Mouse (Mus musculus): ENCODE measurements at regions not wholly inside any gene's neighbourhood (a gene's known extent, or its start where the extent isn't known, plus 50 kb on each side); places are given as distances from the start of the nearest gene placed in this dataset.

- 50% methylated on average over 5 of the region's 5 CpGs for WGBS
Observed at GRCm38 (mm10) chr11:19714211-19714610, 210.0 kb upstream of the Spred2 start.

GRCm38 (mm10) chr11:19714888-19715595 lies 209.1 kb upstream of the Spred2 start:
- H3K36me3 ChIP-seq (replicated peaks) = no peaks in the 10 kb centered on the region
- H3K9me3 ChIP-seq = peaks cover 6% of the 10 kb centered on the region; the same call in 1 of the 2 replicates
- no peaks in the 10 kb centered on the region for H3K27me3 ChIP-seq (ENCODE audit: poor library complexity, severe bottlenecking)
- no peak overlapping the region for H3K27ac ChIP-seq
- 43% methylated on average over 8 of the region's 8 CpGs for WGBS
- H3K4me1 ChIP-seq = peaks cover 14% of the 10 kb centered on the region
- H3K4me3 ChIP-seq = no peak overlapping the region
- no peak for DNase-seq (ENCODE audit: extremely low spot score, low spot score)

More at GRCm38 (mm10) chr11:19714211-19714610, 210.0 kb upstream of the Spred2 start:
- H3K27me3 ChIP-seq (ENCODE audit: poor library complexity, severe bottlenecking) = no peaks in the 10 kb centered on the region
- peaks cover 14% of the 10 kb centered on the region for H3K4me1 ChIP-seq
- H3K27ac ChIP-seq = no peak overlapping the region
- DNase-seq (ENCODE audit: extremely low spot score, low spot score) = no peak
- no peaks in the 10 kb centered on the region for H3K36me3 ChIP-seq (replicated peaks)
- H3K4me3 ChIP-seq = no peak overlapping the region
- peaks cover 2% of the 10 kb centered on the region; the same call in 1 of the 2 replicates for H3K9me3 ChIP-seq

- DNase-seq (ENCODE audit: extremely low spot score, low spot score) = no peak
- WGBS = 93% methylated on average over 9 of the region's 9 CpGs
- Histone ChIP-seq H3K27ac (no peak overlapping the region), H3K4me1 (peaks cover 14% of the 10 kb centered on the region), H3K4me3 (no peak overlapping the region), H3K27me3 (ENCODE audit: poor library complexity, severe bottlenecking) (no peaks in the 10 kb centered on the region), H3K9me3 (peaks cover 6% of the 10 kb centered on the region; the same call in 1 of the 2 replicates), H3K36me3 (replicated peaks) (no peaks in the 10 kb centered on the region)
Observed at GRCm38 (mm10) chr11:19718165-19718564, 206.0 kb upstream of the Spred2 start.

- no peaks in the 10 kb centered on the region for H3K27me3 ChIP-seq (ENCODE audit: poor library complexity, severe bottlenecking)
- H3K27ac ChIP-seq = no peak overlapping the region
- peaks cover 6% of the 10 kb centered on the region; the same call in 1 of the 2 replicates for H3K9me3 ChIP-seq
- no peak for DNase-seq (ENCODE audit: extremely low spot score, low spot score)
- H3K4me3 ChIP-seq = no peak overlapping the region
- WGBS = 95% methylated on average over 8 of the region's 8 CpGs
- no peaks in the 10 kb centered on the region for H3K36me3 ChIP-seq (replicated peaks)
- H3K4me1 ChIP-seq = no peaks in the 10 kb centered on the region
Observed at GRCm38 (mm10) chr11:19729031-19729430, 195.1 kb upstream of the Spred2 start.

- 93% methylated on average over 5 of the region's 5 CpGs for WGBS
- Histone ChIP-seq H3K27me3 (ENCODE audit: poor library complexity, severe bottlenecking) (no peaks in the 10 kb centered on the region), H3K27ac (no peak overlapping the region), H3K4me3 (no peak overlapping the region), H3K4me1 (no peaks in the 10 kb centered on the region), H3K9me3 (peaks cover 6% of the 10 kb centered on the region; the same call in 1 of the 2 replicates), H3K36me3 (replicated peaks) (no peaks in the 10 kb centered on the region)
- DNase-seq (ENCODE audit: extremely low spot score, low spot score) = no peak
Observed at GRCm38 (mm10) chr11:19730747-19731146, 193.4 kb upstream of the Spred2 start.

- no peaks in the 10 kb centered on the region for H3K36me3 ChIP-seq (replicated peaks)
- 94% methylated on average over 7 of the region's 7 CpGs for WGBS
- H3K9me3 ChIP-seq = peaks cover 6% of the 10 kb centered on the region; the same call in 1 of the 2 replicates
- DNase-seq (ENCODE audit: extremely low spot score, low spot score) = no peak
- H3K27me3 ChIP-seq (ENCODE audit: poor library complexity, severe bottlenecking) = no peaks in the 10 kb centered on the region
- no peak overlapping the region for H3K27ac ChIP-seq
- H3K4me3 ChIP-seq = no peak overlapping the region
- H3K4me1 ChIP-seq = peaks cover 4% of the 10 kb centered on the region
Observed at GRCm38 (mm10) chr11:19736076-19736475, 188.1 kb upstream of the Spred2 start.

- DNase-seq (ENCODE audit: extremely low spot score, low spot score) = no peak
- Histone ChIP-seq H3K27ac (no peak overlapping the region), H3K27me3 (ENCODE audit: poor library complexity, severe bottlenecking) (no peaks in the 10 kb centered on the region), H3K4me1 (peaks cover 4% of the 10 kb centered on the region), H3K9me3 (peaks cover 6% of the 10 kb centered on the region), H3K4me3 (no peak overlapping the region), H3K36me3 (replicated peaks) (no peaks in the 10 kb centered on the region)
- WGBS = 78% methylated on average over 7 of the region's 7 CpGs
Observed at GRCm38 (mm10) chr11:19736926-19737325, 187.2 kb upstream of the Spred2 start.

GRCm38 (mm10) chr11:19737331-19737730 lies 186.8 kb upstream of the Spred2 start:
- Histone ChIP-seq H3K36me3 (replicated peaks) (no peaks in the 10 kb centered on the region), H3K27ac (no peak overlapping the region), H3K4me1 (peaks cover 4% of the 10 kb centered on the region), H3K9me3 (peaks cover 6% of the 10 kb centered on the region), H3K4me3 (no peak overlapping the region), H3K27me3 (ENCODE audit: poor library complexity, severe bottlenecking) (no peaks in the 10 kb centered on the region)
- 84% methylated on average over 5 of the region's 5 CpGs for WGBS
- no peak for DNase-seq (ENCODE audit: extremely low spot score, low spot score)

- Histone ChIP-seq H3K27me3 (ENCODE audit: poor library complexity, severe bottlenecking) (no peaks in the 10 kb centered on the region), H3K9me3 (peaks cover 6% of the 10 kb centered on the region), H3K4me3 (no peak overlapping the region), H3K4me1 (peaks cover 4% of the 10 kb centered on the region), H3K27ac (no peak overlapping the region), H3K36me3 (replicated peaks) (no peaks in the 10 kb centered on the region)
- WGBS = 81% methylated on average over 5 of the region's 5 CpGs
- DNase-seq (ENCODE audit: extremely low spot score, low spot score) = no peak
Observed at GRCm38 (mm10) chr11:19737807-19738206, 186.4 kb upstream of the Spred2 start.

- H3K9me3 ChIP-seq = no peaks in the 10 kb centered on the region; the same call in 1 of the 2 replicates
- no peaks in the 10 kb centered on the region for H3K36me3 ChIP-seq (replicated peaks)
- H3K4me1 ChIP-seq = peaks cover 4% of the 10 kb centered on the region
- no peaks in the 10 kb centered on the region for H3K27me3 ChIP-seq (ENCODE audit: poor library complexity, severe bottlenecking)
- no peak overlapping the region for H3K4me3 ChIP-seq
- no peak overlapping the region for H3K27ac ChIP-seq
- WGBS = 83% methylated on average over 9 of the region's 9 CpGs
- no peak for DNase-seq (ENCODE audit: extremely low spot score, low spot score)
Observed at GRCm38 (mm10) chr11:19739527-19740151, 184.5 kb upstream of the Spred2 start.

GRCm38 (mm10) chr11:19740562-19740961 lies 183.6 kb upstream of the Spred2 start:
- H3K36me3 ChIP-seq (replicated peaks) = no peaks in the 10 kb centered on the region
- H3K27me3 ChIP-seq (ENCODE audit: poor library complexity, severe bottlenecking) = no peaks in the 10 kb centered on the region
- no peak overlapping the region for H3K4me3 ChIP-seq
- H3K27ac ChIP-seq = no peak overlapping the region
- H3K9me3 ChIP-seq = no peaks in the 10 kb centered on the region; the same call in 1 of the 2 replicates
- H3K4me1 ChIP-seq = peaks cover 4% of the 10 kb centered on the region
- 86% methylated on average over 3 of the region's 3 CpGs for WGBS
- no peak for DNase-seq (ENCODE audit: extremely low spot score, low spot score)

- Histone ChIP-seq H3K27ac (no peak overlapping the region; the same call in 1 of the 2 replicates), H3K27me3 (ENCODE audit: poor library complexity, severe bottlenecking) (no peaks in the 10 kb centered on the region), H3K36me3 (replicated peaks) (no peaks in the 10 kb centered on the region), H3K4me3 (no peak overlapping the region), H3K9me3 (no peaks in the 10 kb centered on the region), H3K4me1 (peaks cover 12% of the 10 kb centered on the region)
- DNase-seq (ENCODE audit: extremely low spot score, low spot score) = no peak
- WGBS = 58% methylated on average over 11 of the region's 11 CpGs
Observed at GRCm38 (mm10) chr11:19747097-19747972, 176.8 kb upstream of the Spred2 start.

Data from forebrain, embryonic 10.5 days (tissue).